Mouse (Mus musculus): ENCODE data around the gene 1700025G04Rik. TPM values are rescaled to one million over a fixed set of nuclear protein-coding genes. Genes with fewer than 3 reads are reported as not detected.

Gene 1700025G04Rik
- polyA plus RNA-seq, 1 experiment from 2014 or later, result 45.1 TPM

GRCm38 (mm10) chr1:152025308-152025707 lies 64.6 kb downstream of the 1700025G04Rik start:
- Histone ChIP-seq H3K9me3 (no peaks in the 10 kb centered on the region), H3K27ac (replicated peaks) (no peak overlapping the region), H3K36me3 (no peaks in the 10 kb centered on the region), H3K4me3 (no peak overlapping the region), H3K9ac (no peak overlapping the region), H3K27me3 (no peaks in the 10 kb centered on the region), H3K4me1 (replicated peaks) (peaks cover 7% of the 10 kb centered on the region; the same call in 1 of the 2 replicates), H3K4me2 (no peak overlapping the region)
- WGBS, result 87% methylated on average over 4 of the region's 4 CpGs
- ATAC-seq (ENCODE audit: low read depth), result no peak

- whole genome bisulfite sequencing, result 69% methylated on average over 18 of the region's 18 CpGs
- ATAC-seq (ENCODE audit: low read depth), result peak; percentile 47; the same call in 1 of the 2 replicates
- no peak overlapping the region for H3K9ac ChIP-seq
These were observed 65.7 kb downstream of the 1700025G04Rik start for GRCm38 (mm10) chr1:152024019-152024787.

GRCm38 (mm10) chr1:152020812-152021211 lies 69.1 kb downstream of the 1700025G04Rik start:
- Histone ChIP-seq H3K4me3 (no peak overlapping the region), H3K36me3 (no peaks in the 10 kb centered on the region), H3K4me2 (no peak overlapping the region), H3K9me3 (no peaks in the 10 kb centered on the region), H3K27me3 (no peaks in the 10 kb centered on the region), H3K9ac (no peak overlapping the region), H3K27ac (replicated peaks) (no peak overlapping the region), H3K4me1 (replicated peaks) (peaks cover 8% of the 10 kb centered on the region)
- 95% methylated on average over 6 of the region's 6 CpGs for WGBS
- no peak for ATAC-seq (ENCODE audit: low read depth)

More at GRCm38 (mm10) chr1:152024019-152024787, 65.7 kb downstream of the 1700025G04Rik start:
- H3K4me1 ChIP-seq (replicated peaks), result peaks cover 5% of the 10 kb centered on the region
- no peaks in the 10 kb centered on the region for H3K27me3 ChIP-seq
- no peaks in the 10 kb centered on the region for H3K9me3 ChIP-seq
- H3K36me3 ChIP-seq, result no peaks in the 10 kb centered on the region
- no peak overlapping the region for H3K4me3 ChIP-seq
- H3K27ac ChIP-seq (replicated peaks), result no peak overlapping the region
- H3K4me2 ChIP-seq, result no peak overlapping the region

- Histone ChIP-seq H3K4me3 (no peak overlapping the region), H3K9me3 (no peaks in the 10 kb centered on the region), H3K27ac (replicated peaks) (no peak overlapping the region), H3K4me2 (no peak overlapping the region), H3K9ac (no peak overlapping the region), H3K27me3 (no peaks in the 10 kb centered on the region), H3K36me3 (no peaks in the 10 kb centered on the region), H3K4me1 (replicated peaks) (peaks cover 13% of the 10 kb centered on the region)
- 93% methylated on average over 5 of the region's 5 CpGs for WGBS
- ATAC-seq (ENCODE audit: low read depth), result no peak
These were observed 69.9 kb downstream of the 1700025G04Rik start for GRCm38 (mm10) chr1:152020070-152020469.

DNA sequence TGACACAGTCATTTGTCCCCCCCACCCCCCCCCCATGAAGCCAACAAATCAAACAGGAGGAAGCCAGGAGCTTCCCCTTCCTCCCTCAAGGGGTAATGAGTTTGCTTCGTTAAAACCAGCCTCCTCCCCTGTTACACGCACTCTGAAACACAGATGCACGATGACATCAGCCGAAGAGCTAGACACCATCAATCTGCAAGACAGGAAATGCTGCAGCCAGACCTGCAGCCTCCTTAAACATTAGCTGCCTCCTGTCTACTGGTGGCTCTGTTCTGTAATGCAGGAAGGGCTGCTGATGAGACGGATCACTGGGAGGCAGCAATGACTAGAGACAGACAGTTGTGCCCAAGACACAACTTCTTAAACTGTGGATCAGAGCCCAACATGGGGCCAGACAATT lies 70.7 kb downstream of the 1700025G04Rik start:
- Histone ChIP-seq H3K9me3 (no peaks in the 10 kb centered on the region), H3K4me1 (replicated peaks) (peaks cover 13% of the 10 kb centered on the region), H3K36me3 (no peaks in the 10 kb centered on the region), H3K27ac (replicated peaks) (peak overlapping the region; percentile 4; the same call in 1 of the 2 replicates), H3K4me3 (no peak overlapping the region), H3K4me2 (no peak overlapping the region), H3K9ac (no peak overlapping the region), H3K27me3 (no peaks in the 10 kb centered on the region)
- 15% methylated on average over 5 of the region's 5 CpGs for WGBS
- peak; percentile 74 for ATAC-seq (ENCODE audit: low read depth)

DNA sequence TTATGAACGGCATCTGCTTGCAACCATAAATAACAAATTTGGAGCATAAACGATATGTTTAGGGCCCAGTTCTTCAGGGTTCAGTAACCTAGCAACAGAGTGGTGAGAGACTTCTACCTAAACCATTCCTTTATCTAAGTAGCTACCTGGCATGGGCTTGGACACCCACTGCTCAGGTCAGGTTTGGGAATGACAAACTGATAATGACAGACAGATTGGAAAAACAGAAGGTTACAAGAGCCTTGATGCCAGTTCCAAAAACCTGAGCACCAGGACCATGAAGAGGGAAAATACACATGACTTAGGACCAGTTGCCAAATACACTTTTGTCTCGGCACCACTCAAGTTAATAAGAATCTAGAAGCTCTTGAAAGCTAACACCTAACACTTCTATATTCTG lies 71.6 kb downstream of the 1700025G04Rik start:
- peaks cover 13% of the 10 kb centered on the region for H3K4me1 ChIP-seq (replicated peaks)
- no peaks in the 10 kb centered on the region for H3K27me3 ChIP-seq
- no peak for ATAC-seq (ENCODE audit: low read depth)
- no peak overlapping the region for H3K9ac ChIP-seq
- H3K36me3 ChIP-seq, result no peaks in the 10 kb centered on the region
- H3K4me2 ChIP-seq, result no peak overlapping the region
- H3K9me3 ChIP-seq, result no peaks in the 10 kb centered on the region
- no peak overlapping the region for H3K27ac ChIP-seq (replicated peaks)
- 72% methylated on average over 3 of the region's 3 CpGs for WGBS
- H3K4me3 ChIP-seq, result no peak overlapping the region

GRCm38 (mm10) chr1:152016663-152017062 lies 73.3 kb downstream of the 1700025G04Rik start:
- Histone ChIP-seq H3K36me3 (no peaks in the 10 kb centered on the region), H3K9me3 (no peaks in the 10 kb centered on the region), H3K9ac (no peak overlapping the region), H3K4me2 (no peak overlapping the region), H3K27ac (replicated peaks) (no peak overlapping the region), H3K27me3 (no peaks in the 10 kb centered on the region), H3K4me3 (no peak overlapping the region), H3K4me1 (replicated peaks) (peaks cover 17% of the 10 kb centered on the region)
- 92% methylated on average over 3 of the region's 3 CpGs for WGBS
- ATAC-seq (ENCODE audit: low read depth), result no peak

- Histone ChIP-seq H3K4me2 (no peak overlapping the region), H3K27ac (replicated peaks) (0 out of 2 replicates have a peak overlapping the region, but pooled peaks have one; percentile 10), H3K36me3 (no peaks in the 10 kb centered on the region), H3K4me1 (replicated peaks) (peaks cover 21% of the 10 kb centered on the region), H3K9ac (no peak overlapping the region), H3K4me3 (no peak overlapping the region), H3K9me3 (no peaks in the 10 kb centered on the region), H3K27me3 (no peaks in the 10 kb centered on the region)
- no peak for ATAC-seq (ENCODE audit: low read depth)
- 85% methylated on average over 7 of the region's 7 CpGs for WGBS
These were observed 74.3 kb downstream of the 1700025G04Rik start for GRCm38 (mm10) chr1:152015555-152016125.

GRCm38 (mm10) chr1:152011741-152012140 lies 78.2 kb downstream of the 1700025G04Rik start:
- Histone ChIP-seq H3K4me2 (no peak overlapping the region), H3K9ac (no peak overlapping the region), H3K4me3 (no peak overlapping the region), H3K36me3 (no peaks in the 10 kb centered on the region), H3K9me3 (no peaks in the 10 kb centered on the region), H3K27me3 (no peaks in the 10 kb centered on the region), H3K27ac (replicated peaks) (no peak overlapping the region), H3K4me1 (replicated peaks) (peaks cover 43% of the 10 kb centered on the region; the same call in 1 of the 2 replicates)
- no peak for ATAC-seq (ENCODE audit: low read depth)
- 87% methylated on average over 5 of the region's 5 CpGs for WGBS

DNA sequence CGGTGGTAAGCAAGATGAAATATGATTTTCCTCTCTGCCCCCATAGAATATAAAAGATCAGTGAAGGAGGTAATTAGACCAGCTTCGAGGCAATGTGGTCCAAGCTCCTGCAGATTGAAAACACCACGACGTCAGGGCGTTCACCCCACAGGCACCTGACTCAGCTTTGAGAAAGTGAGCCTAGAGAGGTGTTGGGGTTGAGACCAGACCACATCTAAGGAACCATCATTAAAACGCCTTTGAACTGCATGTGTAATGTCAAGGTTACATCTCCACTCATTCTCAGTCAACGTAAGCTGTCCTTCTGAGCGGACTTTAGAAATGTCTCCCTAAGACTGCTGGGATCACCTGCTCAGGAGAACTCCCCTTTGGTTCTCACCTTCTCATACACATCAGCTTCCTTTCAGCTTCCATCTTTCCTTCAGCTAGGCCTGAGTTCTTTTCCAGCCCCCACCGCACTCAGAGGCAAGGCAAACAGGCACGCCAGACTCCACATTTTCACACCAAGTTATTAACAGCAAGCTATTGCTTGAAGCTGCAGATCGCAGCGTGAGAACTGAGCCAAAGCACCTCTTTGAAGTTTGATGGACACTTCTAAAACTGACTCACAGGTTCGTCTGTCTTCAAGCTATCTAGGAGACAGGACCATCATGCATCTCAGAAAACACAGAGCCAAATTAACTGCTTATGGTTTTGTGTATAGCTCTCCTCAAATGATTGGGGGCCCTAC lies 79.5 kb downstream of the 1700025G04Rik start:
- H3K9ac ChIP-seq, result no peak overlapping the region
- H3K36me3 ChIP-seq, result peaks cover 6% of the 10 kb centered on the region
- H3K9me3 ChIP-seq, result no peaks in the 10 kb centered on the region
- peaks cover 38% of the 10 kb centered on the region; the same call in 1 of the 2 replicates for H3K4me1 ChIP-seq (replicated peaks)
- WGBS, result 72% methylated on average over 13 of the region's 13 CpGs
- no peak overlapping the region for H3K4me2 ChIP-seq
- H3K27me3 ChIP-seq, result no peaks in the 10 kb centered on the region
- no peak overlapping the region for H3K4me3 ChIP-seq
- H3K27ac ChIP-seq (replicated peaks), result no peak overlapping the region
- ATAC-seq (ENCODE audit: low read depth), result no peak

DNA sequence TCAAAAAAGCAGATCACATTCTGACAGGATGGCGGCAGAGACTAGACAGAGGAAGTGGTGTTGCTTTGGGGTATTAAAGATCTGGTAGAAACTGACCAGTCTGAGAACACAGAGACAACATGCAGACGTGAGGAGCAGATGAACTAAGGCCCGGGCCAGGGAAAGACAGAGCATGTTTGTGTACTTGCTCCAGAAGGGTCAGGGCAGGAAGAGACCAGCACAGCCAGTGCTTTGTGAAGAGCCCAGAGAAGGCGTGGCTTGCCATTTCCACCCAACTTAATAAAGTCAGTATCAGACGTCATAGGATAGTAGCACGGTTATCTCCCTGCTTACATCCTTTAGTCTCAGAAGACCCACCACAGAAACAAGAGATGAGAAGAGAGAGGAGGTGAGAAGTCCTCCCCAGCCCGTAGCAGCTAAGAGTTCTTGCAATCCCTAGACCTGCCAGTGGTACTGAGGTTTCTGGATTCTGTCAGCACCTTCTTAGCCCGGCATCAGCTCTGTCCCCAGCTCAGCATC lies 81.4 kb downstream of the 1700025G04Rik start:
- WGBS, result 68% methylated on average over 8 of the region's 8 CpGs
- H3K27ac ChIP-seq (replicated peaks), result no peak overlapping the region; the same call in 1 of the 2 replicates
- no peak for ATAC-seq (ENCODE audit: low read depth)

GRCm38 (mm10) chr1:152006529-152006928 lies 83.4 kb downstream of the 1700025G04Rik start:
- Histone ChIP-seq H3K9me3 (no peaks in the 10 kb centered on the region), H3K4me2 (no peak overlapping the region), H3K27me3 (no peaks in the 10 kb centered on the region), H3K4me3 (no peak overlapping the region), H3K9ac (no peak overlapping the region), H3K4me1 (replicated peaks) (peaks cover 61% of the 10 kb centered on the region), H3K36me3 (peaks cover 6% of the 10 kb centered on the region), H3K27ac (replicated peaks) (no peak overlapping the region)
- ATAC-seq (ENCODE audit: low read depth), result no peak
- 90% methylated on average over 6 of the region's 6 CpGs for WGBS

More for the DNA sequence above, 81.4 kb downstream of the 1700025G04Rik start:
- Histone ChIP-seq H3K4me1 (replicated peaks) (peaks cover 51% of the 10 kb centered on the region), H3K4me3 (no peak overlapping the region), H3K27me3 (no peaks in the 10 kb centered on the region), H3K9me3 (no peaks in the 10 kb centered on the region), H3K4me2 (no peak overlapping the region), H3K9ac (no peak overlapping the region), H3K36me3 (peaks cover 6% of the 10 kb centered on the region)
